Mouse (Mus musculus): ENCODE results near the gene Fos.

GRCm38 (mm10) chr12:85486766-85487069 is 13.0 kb downstream of the Fos start:
- no peak for TF ChIP-seq CTCF (IDR thresholded peaks at IDR 0.05; ENCODE audit: low read depth)
- no peak for TF ChIP-seq EP300 (IDR thresholded peaks at IDR 0.05; ENCODE audit: low read depth)

Measured in liver, embryonic 14.5 days (tissue).